ENCODE assay signal across 27 mouse cellular contexts in genomic region chr13:91306545-91306944, GRCm38 (mm10).
A peak's percentile ranks its signal among the peaks of the same experiment; 100 is the strongest.
DNase-seq lines count a peak whose midpoint lies in the region; ATAC-seq lines count a peak whose summit lies in the region.
"Had no signal": no experiment of that assay in that cellular context is flagged by ENCODE, and none has a peak within 500 bp of the region (broad histone marks: within the 10 kb centered on the region; RNA-seq: fewer than 3 reads in every experiment).

No protein-coding gene starts in this region.

- H3K27me3 ChIP-seq in forebrain, embryonic 15.5 days: no peaks in the 10 kb centered on the region
- no peaks in the 10 kb centered on the region for H3K27me3 ChIP-seq in forebrain, embryonic 13.5 days
- no peaks in the 10 kb centered on the region for H3K27me3 ChIP-seq in embryonic facial prominence, embryonic 10.5 days (replicated peaks; ENCODE audit: low read depth, poor library complexity, severe bottlenecking)
- H3K27me3 ChIP-seq: heart, embryonic 12.5 days; hindbrain, embryonic 15.5 days; kidney, embryonic 15.5 days; limb, embryonic 12.5 days; lung, embryonic 15.5 days; neural tube, embryonic 12.5 days; stomach, embryonic 15.5 days had no signal

- H3K9ac ChIP-seq in forebrain, embryonic 15.5 days (replicated peaks): no peak overlapping the region
- no peak overlapping the region for H3K9ac ChIP-seq in forebrain, embryonic 13.5 days
- H3K9ac ChIP-seq: heart, embryonic 12.5 days; hindbrain, embryonic 15.5 days; kidney, embryonic 15.5 days; limb, embryonic 12.5 days; lung, embryonic 15.5 days; neural tube, embryonic 12.5 days; stomach, embryonic 15.5 days had no signal

- H3K27ac ChIP-seq in forebrain, embryonic 15.5 days (replicated peaks): no peak overlapping the region
- H3K27ac ChIP-seq in forebrain, embryonic 13.5 days: no peak overlapping the region
- H3K27ac ChIP-seq in embryonic facial prominence, embryonic 10.5 days (replicated peaks): no peak overlapping the region
- H3K27ac ChIP-seq: gastrocnemius, adult 2 months; hindbrain, embryonic 10.5 days; hindbrain, embryonic 15.5 days; kidney, embryonic 15.5 days; limb, embryonic 12.5 days; lung, embryonic 15.5 days; neural tube, embryonic 12.5 days; stomach, embryonic 15.5 days had no signal

- no peaks in the 10 kb centered on the region for H3K9me3 ChIP-seq in forebrain, embryonic 15.5 days
- no peaks in the 10 kb centered on the region for H3K9me3 ChIP-seq in forebrain, embryonic 13.5 days (replicated peaks)
- no peaks in the 10 kb centered on the region for H3K9me3 ChIP-seq in embryonic facial prominence, embryonic 10.5 days
- H3K9me3 ChIP-seq: heart, embryonic 12.5 days; hindbrain, embryonic 10.5 days; hindbrain, embryonic 15.5 days; kidney, embryonic 15.5 days; limb, embryonic 12.5 days; lung, embryonic 15.5 days; neural tube, embryonic 12.5 days; stomach, embryonic 15.5 days had no signal

- H3K36me3 ChIP-seq in forebrain, embryonic 15.5 days: no peaks in the 10 kb centered on the region
- no peaks in the 10 kb centered on the region for H3K36me3 ChIP-seq in forebrain, embryonic 13.5 days (ENCODE audit: poor library complexity, severe bottlenecking)
- H3K36me3 ChIP-seq in embryonic facial prominence, embryonic 10.5 days (replicated peaks): no peaks in the 10 kb centered on the region
- H3K36me3 ChIP-seq: heart, embryonic 12.5 days; hindbrain, embryonic 10.5 days; hindbrain, embryonic 15.5 days; kidney, embryonic 15.5 days; limb, embryonic 12.5 days; lung, embryonic 15.5 days; neural tube, embryonic 12.5 days; stomach, embryonic 15.5 days had no signal

- peak; percentile 16; the same call in 1 of the 2 replicates for ATAC-seq in forebrain, embryonic 15.5 days (replicated peaks)
- no peak for ATAC-seq in forebrain, embryonic 13.5 days
- no peak for ATAC-seq in cerebellum, adult (ENCODE audit: insufficient number of reproducible peaks, low FRiP score, low TSS enrichment)
- ATAC-seq: midbrain, embryonic 16.5 days had no signal

- 76% methylated on average over 4 of the region's 4 CpGs for WGBS in forebrain, embryonic 15.5 days
- 84% methylated on average over 4 of the region's 4 CpGs for WGBS in forebrain, embryonic 13.5 days
- WGBS in embryonic facial prominence, embryonic 10.5 days: 90% methylated on average over 4 of the region's 4 CpGs

- peak; percentile 13 to 15 for DNase-seq in B cell, adult 2 months
- peak; percentile 48 for DNase-seq in MN1 (ENCODE audit: low spot score)
- DNase-seq in induced T-regulatory cell, adult 2 months (ENCODE audit: low read depth): peak; percentile 4
- DNase-seq in heart, postnatal 4 days: no peak
- DNase-seq in embryonic facial prominence, embryonic 10.5 days (ENCODE audit: low spot score): no peak
- DNase-seq: adrenal gland, postnatal 14 days; gastrocnemius, adult 2 months; gastrocnemius, postnatal 36 days; heart, adult 18-20 months; kidney, adult 18-20 months; kidney, postnatal 25 days; thymus, postnatal 14 days had no signal

- no peak overlapping the region for H3K4me3 ChIP-seq in forebrain, embryonic 15.5 days
- H3K4me3 ChIP-seq in forebrain, embryonic 13.5 days: no peak overlapping the region
- H3K4me3 ChIP-seq in embryonic facial prominence, embryonic 10.5 days: no peak overlapping the region
- H3K4me3 ChIP-seq: gastrocnemius, adult 2 months; heart, embryonic 12.5 days; hindbrain, embryonic 10.5 days; hindbrain, embryonic 15.5 days; kidney, embryonic 15.5 days; limb, embryonic 12.5 days; lung, embryonic 15.5 days; myocyte; neural tube, embryonic 12.5 days; stomach, embryonic 15.5 days had no signal

- H3K4me2 ChIP-seq in forebrain, embryonic 15.5 days (replicated peaks): no peak overlapping the region
- H3K4me2 ChIP-seq in forebrain, embryonic 13.5 days: no peak overlapping the region
- H3K4me2 ChIP-seq: heart, embryonic 12.5 days; hindbrain, embryonic 15.5 days; kidney, embryonic 15.5 days; limb, embryonic 12.5 days; liver, embryonic 11.5 days; lung, embryonic 15.5 days; midbrain, embryonic 11.5 days; neural tube, embryonic 12.5 days; stomach, embryonic 15.5 days had no signal

- H3K4me1 ChIP-seq in forebrain, embryonic 15.5 days: no peaks in the 10 kb centered on the region
- H3K4me1 ChIP-seq in forebrain, embryonic 13.5 days: no peaks in the 10 kb centered on the region
- H3K4me1 ChIP-seq in embryonic facial prominence, embryonic 10.5 days: no peaks in the 10 kb centered on the region
- H3K4me1 ChIP-seq: hindbrain, embryonic 10.5 days; hindbrain, embryonic 15.5 days; kidney, embryonic 15.5 days; limb, embryonic 12.5 days; lung, embryonic 15.5 days; neural tube, embryonic 12.5 days; stomach, embryonic 15.5 days had no signal

Comparison
In these comparisons a context has a peak if more than half of its experiments do, and no peak if none do; other contexts are left out.
1. DNase-seq: peak in B cell, adult 2 months (2 of 2), MN1 (single experiment) and induced T-regulatory cell, adult 2 months (single experiment); none in heart, postnatal 4 days (single experiment) and embryonic facial prominence, embryonic 10.5 days (single experiment).